Mouse (Mus musculus) limb, embryonic 13.5 days (tissue): Measurements from ENCODE around the gene Tmem14a. TPM values are rescaled to one million over a fixed set of nuclear protein-coding genes. Genes with fewer than 3 reads are reported as not detected.
"Not testable (repeated sequence)": the region's sequence is repeated elsewhere in the genome, so short reads cannot be mapped to it uniquely, and the experiment has no call there.

Experiments
- ATAC-seq: fragments of 200-750 bp; cut with Nextera tagmentation; 2 replicates; pipeline ENCODE4 v1.8.0; 2017; ENCODE audit warnings: low read depth, moderate number of reproducible peaks, moderate TSS enrichment; ENCODE audit not compliant: low FRiP score
- H3K27ac ChIP-seq: fragments of 300-500 bp; sonication (generic); 2 replicates; pipeline ENCODE4 v1.5.1; 2015; ENCODE audit warnings: inconsistent platforms, mild to moderate bottlenecking, moderate library complexity
- H3K27me3 ChIP-seq: fragments of 300-500 bp; sonication (generic); 2 replicates; pipeline ENCODE4 v1.6.1; 2015; ENCODE audit warnings: mild to moderate bottlenecking, inconsistent platforms
- H3K36me3 ChIP-seq: fragments of 300-500 bp; sonication (generic); 2 replicates; pipeline ENCODE4 v1.6.1; 2015; ENCODE audit warnings: inconsistent platforms, mild to moderate bottlenecking, moderate library complexity
- H3K4me1 ChIP-seq: fragments of 300-500 bp; sonication (generic); 2 replicates; pipeline ENCODE4 v1.6.1; 2015; ENCODE audit warnings: inconsistent platforms
- H3K4me2 ChIP-seq: fragments of 300-500 bp; sonication (generic); replicated peaks from 2 replicates; pipeline ENCODE4 v1.6.1; 2015; ENCODE audit warnings: inconsistent platforms, mild to moderate bottlenecking, moderate library complexity
- H3K4me3 ChIP-seq: fragments of 300-500 bp; sonication (generic); 2 replicates; pipeline ENCODE4 v1.5.1; 2015; ENCODE audit warnings: moderate library complexity, mild to moderate bottlenecking, inconsistent platforms
- H3K9ac ChIP-seq: fragments of 300-500 bp; sonication (generic); 2 replicates; pipeline ENCODE4 v1.6.1; 2015; ENCODE audit warnings: mild to moderate bottlenecking, inconsistent platforms
- H3K9me3 ChIP-seq: fragments of 300-500 bp; sonication (generic); 2 replicates; pipeline ENCODE4 v1.6.1; 2016; ENCODE audit warnings: inconsistent platforms
- WGBS: fragments of 180-500 bp; shearing (Covaris S2); methylation state at CpG from one replicate; pipeline ENCODE4 v1.1.7; 2015; 5-methylcytosine and 5-hydroxymethylcytosine counted together
- polyA plus RNA-seq: library from polyadenylated mRNA; unstranded; fragments of >200 nt; fragmentation: Nextera tagmentation; extraction: Ambion mirVana; gene quantifications from 2 replicates; pipeline ENCODE4 v1.2.1, GENCODE M21; 2015

Tmem14a gene
- polyA plus RNA-seq, 1 experiment from 2014 or later: 8.4 TPM

DNA sequence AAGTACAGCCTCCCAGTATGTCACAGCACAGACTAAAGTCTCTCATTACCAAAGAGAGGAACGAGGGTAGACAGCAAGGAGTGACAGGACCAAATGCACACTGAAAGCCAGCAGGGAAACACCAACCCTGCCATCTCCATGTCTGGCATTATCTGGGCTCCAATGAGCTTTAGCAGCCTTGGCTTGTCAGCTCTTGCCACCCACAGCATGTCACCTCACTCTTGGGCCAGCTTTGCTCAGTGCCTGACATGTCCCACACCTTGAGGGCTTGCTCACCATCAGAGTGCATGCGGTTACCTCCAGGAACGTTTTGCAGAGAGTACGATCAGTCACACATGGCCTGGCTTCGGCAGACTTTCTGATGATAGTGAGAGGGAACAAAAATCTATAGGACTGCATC lies 57.0 kb downstream of the Tmem14a start:
- 87% methylated on average over 5 of the region's 5 CpGs for WGBS
- not testable (repeated sequence) for H3K4me3 ChIP-seq, H3K9ac ChIP-seq, H3K4me2 ChIP-seq, ATAC-seq, H3K27me3 ChIP-seq, H3K36me3 ChIP-seq, H3K4me1 ChIP-seq, H3K27ac ChIP-seq, H3K9me3 ChIP-seq

- ATAC-seq, H3K4me2 ChIP-seq, H3K27ac ChIP-seq, H3K9ac ChIP-seq, H3K4me3 ChIP-seq, H3K36me3 ChIP-seq, H3K27me3 ChIP-seq, H3K4me1 ChIP-seq, H3K9me3 ChIP-seq: not testable (repeated sequence)
- WGBS: 41% methylated on average over 2 of the region's 2 CpGs
Observed at GRCm38 (mm10) chr1:21276158-21276557, 57.8 kb downstream of the Tmem14a start.

Other genes with a start within 250 kb of the Tmem14a start
- gene Tram2, start 139.3 kb upstream of the Tmem14a start, polyA plus RNA-seq: 11.6 and 12.4 TPM in 2 replicates
- 0.36 and 0.39 TPM in 2 replicates for gene Gsta3, start 22.0 kb downstream of the Tmem14a start, polyA plus RNA-seq
- not detected in 2 replicates for gene Khdc1a, start 131.1 kb downstream of the Tmem14a start, polyA plus RNA-seq
- not detected in 2 replicates for gene Khdc1c, start 149.8 kb downstream of the Tmem14a start, polyA plus RNA-seq
- gene Khdc1b, start 165.0 kb downstream of the Tmem14a start, polyA plus RNA-seq: 0.14 and 0.17 TPM in 2 replicates